Mouse (Mus musculus) CH12.LX (cell line): ENCODE data around the gene Gm13279. TPM values are rescaled to one million over a fixed set of nuclear protein-coding genes. Genes with fewer than 3 reads are reported as not detected.
A peak's percentile ranks its signal among the peaks of the same experiment; 100 is the strongest.
"Not testable (repeated sequence)": the region's sequence is repeated elsewhere in the genome, so short reads cannot be mapped to it uniquely, and the experiment has no call there.

Source experiments
- DNase-seq: peaks from one replicate; pipeline ENCODE4 v3.0.0-alpha.2; 2013; ENCODE audit errors: extremely low read depth
- H3K27ac ChIP-seq: 2 replicates; pipeline ENCODE4 v1.5.1; 2012; ENCODE audit warnings: low read depth, mild to moderate bottlenecking, control low read depth, moderate library complexity; ENCODE audit not compliant: insufficient read depth
- H3K27me3 ChIP-seq: replicated peaks from 2 replicates; pipeline ENCODE3; 2012; ENCODE audit warnings: inconsistent platforms
- H3K36me3 ChIP-seq, 2 experiments: replicated peaks in 1 of 2; 2 replicates each; pipeline versions ENCODE3 to v1.6.1; 2012; ENCODE audit warnings: inconsistent platforms in 1 of 2, low read length in 1 of 2, mild to moderate bottlenecking in 1 of 2, mixed read lengths in 1 of 2, moderate library complexity in 1 of 2; ENCODE audit not compliant: control insufficient read depth in 1 of 2, insufficient read depth in 1 of 2
- H3K4me1 ChIP-seq, 2 experiments: 2 replicates each; pipeline ENCODE4 v1.6.1; 2012; ENCODE audit warnings: inconsistent platforms in 1 of 2, moderate library complexity in 1 of 2; ENCODE audit not compliant: insufficient read depth in 2 of 2, control insufficient read depth in 1 of 2
- H3K4me2 ChIP-seq: 2 replicates; pipeline ENCODE4 v1.6.1; 2012; ENCODE audit warnings: low read depth, mild to moderate bottlenecking, control low read depth; ENCODE audit not compliant: poor library complexity, insufficient read depth, severe bottlenecking
- H3K4me3 ChIP-seq, 3 experiments: fragments of 150-350 bp in 1 of 3; sonication (generic) in 1 of 3; replicated peaks in 1 of 3; 2 replicates each; pipeline versions ENCODE3 to v1.5.1; 2011 to 2012; ENCODE audit warnings: low read depth in 2 of 3, low read length in 2 of 3, mild to moderate bottlenecking in 2 of 3, moderate library complexity in 2 of 3, control low read depth in 1 of 3, improper control_type of control experiment in 1 of 3, inconsistent platforms in 1 of 3, mixed read lengths in 1 of 3; ENCODE audit not compliant: poor library complexity in 1 of 3
- H3K79me2 ChIP-seq: replicated peaks from 2 replicates; pipeline ENCODE4 v1.6.1; 2012; ENCODE audit warnings: mild to moderate bottlenecking, moderate library complexity; ENCODE audit not compliant: control insufficient read depth, poor library complexity, insufficient read depth, severe bottlenecking; ENCODE audit errors: extremely low read depth
- H3K9ac ChIP-seq: 2 replicates; pipeline ENCODE4 v1.6.1; 2012; ENCODE audit warnings: low read depth, mild to moderate bottlenecking, control low read depth, moderate library complexity; ENCODE audit not compliant: insufficient read depth
- H3K9me3 ChIP-seq: replicated peaks from 2 replicates; pipeline ENCODE3; 2012; ENCODE audit warnings: low read length, inconsistent platforms, mixed read lengths
- BHLHE40 ChIP-seq: IDR thresholded peaks from 2 replicates; pipeline ENCODE4 v1.6.1; 2011; ENCODE audit warnings: mild to moderate bottlenecking, low read depth, low read length, improper control_type of control experiment
- CTCF ChIP-seq, 2 experiments: IDR thresholded peaks in 1 of 2; conservative IDR thresholded peaks in 1 of 2; 2 replicates each; pipeline ENCODE4 v1.5.1; 2011 to 2012; ENCODE audit warnings: low read depth in 2 of 2, low read length in 2 of 2, improper control_type of control experiment in 1 of 2, inconsistent platforms in 1 of 2, mild to moderate bottlenecking in 1 of 2, moderate library complexity in 1 of 2
- EP300 ChIP-seq: IDR thresholded peaks from 2 replicates; pipeline ENCODE4 v1.6.1; 2011; ENCODE audit warnings: low read length, improper control_type of control experiment
- ETS1 ChIP-seq: conservative IDR thresholded peaks from 2 replicates; pipeline ENCODE4 v1.6.1; 2012; ENCODE audit warnings: low read depth, mild to moderate bottlenecking, inconsistent platforms, low read length, improper control_type of control experiment, moderate library complexity
- HCFC1 ChIP-seq: IDR thresholded peaks from 2 replicates; pipeline ENCODE4 v1.6.1; 2012; ENCODE audit warnings: low read depth, mild to moderate bottlenecking, inconsistent platforms, low read length, improper control_type of control experiment
- IRF4 ChIP-seq: IDR thresholded peaks from 2 replicates; pipeline ENCODE4 v1.6.1; 2014; ENCODE audit warnings: low read depth, mild to moderate bottlenecking, inconsistent platforms, low read length, improper control_type of control experiment
- JUN ChIP-seq: IDR thresholded peaks from 2 replicates; pipeline ENCODE4 v1.6.1; 2011; ENCODE audit warnings: low read depth, mild to moderate bottlenecking, low read length, improper control_type of control experiment, moderate library complexity; ENCODE audit not compliant: insufficient read depth
- JUND ChIP-seq: conservative IDR thresholded peaks from 2 replicates; pipeline ENCODE4 v1.6.1; 2011; ENCODE audit warnings: low read depth, low read length, improper control_type of control experiment
- MAX ChIP-seq: IDR thresholded peaks from 2 replicates; pipeline ENCODE4 v1.6.1; 2011; ENCODE audit warnings: low read length, improper control_type of control experiment
- MEF2A ChIP-seq: IDR thresholded peaks from 2 replicates; pipeline ENCODE4 v1.6.1; 2014; ENCODE audit warnings: low read depth, mild to moderate bottlenecking, inconsistent platforms, low read length, improper control_type of control experiment, borderline replicate concordance
- MYC ChIP-seq: IDR thresholded peaks from 2 replicates; pipeline ENCODE4 v1.6.1; 2011; ENCODE audit warnings: low read depth, mild to moderate bottlenecking, improper control_type of control experiment, low read length
- NELFE ChIP-seq: IDR thresholded peaks from 2 replicates; pipeline ENCODE4 v1.6.1; 2011; ENCODE audit warnings: low read depth, low read length, improper control_type of control experiment
- NRF1 ChIP-seq: IDR thresholded peaks from 2 replicates; pipeline ENCODE4 v1.6.1; 2014; ENCODE audit warnings: low read depth, mild to moderate bottlenecking, inconsistent platforms, low read length, improper control_type of control experiment, moderate library complexity
- PAX5 ChIP-seq: IDR thresholded peaks from 2 replicates; pipeline ENCODE4 v1.6.1; 2012; ENCODE audit warnings: low read length, inconsistent platforms, mixed read lengths
- POLR2A ChIP-seq: IDR thresholded peaks from 2 replicates; pipeline ENCODE4 v1.6.1; 2011; ENCODE audit warnings: low read depth, mild to moderate bottlenecking, improper control_type of control experiment, low read length
- RAD21 ChIP-seq: IDR thresholded peaks from 2 replicates; pipeline ENCODE4 v1.6.1; 2011; ENCODE audit warnings: low read depth, mild to moderate bottlenecking, low read length, improper control_type of control experiment, moderate library complexity
- SMC3 ChIP-seq: IDR thresholded peaks from 2 replicates; pipeline ENCODE4 v1.6.1; 2011; ENCODE audit warnings: low read depth, low read length, improper control_type of control experiment
- TCF12 ChIP-seq: IDR thresholded peaks from 2 replicates; pipeline ENCODE4 v1.6.1; 2014; ENCODE audit warnings: low read depth, mild to moderate bottlenecking, inconsistent platforms, low read length, improper control_type of control experiment
- UBTF ChIP-seq: IDR thresholded peaks from 2 replicates; pipeline ENCODE4 v1.6.1; 2012; ENCODE audit warnings: low read depth, mild to moderate bottlenecking, inconsistent platforms, low read length, improper control_type of control experiment, moderate library complexity
- USF1 ChIP-seq: IDR thresholded peaks from 2 replicates; pipeline ENCODE4 v1.6.1; 2014; ENCODE audit warnings: low read depth, mild to moderate bottlenecking, inconsistent platforms, low read length, improper control_type of control experiment
- USF2 ChIP-seq: conservative IDR thresholded peaks from 2 replicates; pipeline ENCODE4 v1.6.1; 2011; ENCODE audit warnings: low read depth, low read length, improper control_type of control experiment
- ZKSCAN1 ChIP-seq: IDR thresholded peaks from 2 replicates; pipeline ENCODE4 v1.6.1; 2012; ENCODE audit warnings: low read depth, inconsistent platforms, low read length, improper control_type of control experiment, borderline replicate concordance
- ZMIZ1 ChIP-seq: IDR thresholded peaks from 2 replicates; pipeline ENCODE4 v1.6.1; 2012; ENCODE audit warnings: low read depth, mild to moderate bottlenecking, inconsistent platforms, low read length, improper control_type of control experiment
- ZNF384 ChIP-seq: IDR thresholded peaks from 2 replicates; pipeline ENCODE4 v1.6.1; 2012; ENCODE audit warnings: low read depth, low read length, improper control_type of control experiment, inconsistent platforms
- dilution Hi-C: fragments of 300-500 bp; cut with MboI; formaldehyde crosslinking; loops from 2 replicates; pipeline ENCODE4 v1.14.3; 2020; ENCODE audit warnings: low sequenced_read_pairs; ENCODE audit not compliant: extremely low pct_unique_long_range_greater_than_20kb, extremely low pct_ligation_motif_present
- in situ Hi-C: fragments of 300-500 bp; cut with MboI; formaldehyde crosslinking; loops from 3 replicates; pipeline ENCODE4 v1.14.3; 2019; ENCODE audit warnings: low sequenced_read_pairs, low pct_ligation_motif_present, low pct_unique_long_range_greater_than_20kb, mixed read lengths
- polyA plus RNA-seq: library from polyadenylated mRNA; unstranded; fragments of >175 nt; gene quantifications from 2 replicates; pipeline ENCODE4 v1.2.1, GENCODE M21; 2012; ENCODE audit warnings: low read depth; ENCODE audit not compliant: insufficient read length
- total RNA-seq, 2 experiments: library from RNA; depleted of rRNA; stranded (reverse); fragments of 300-350 nt in 1 of 2; fragments of >200 nt in 1 of 2; gene quantifications; 2 replicates each; pipeline ENCODE4 v1.2.3; 2012 to 2014

Gm13279 gene
- total and polyA plus RNA-seq, 3 experiments = not detected

- TF ChIP-seq HCFC1 (no peak), MYC (no peak), IRF4 (no peak), MAX (no peak), TCF12 (no peak), NRF1 (no peak), ZMIZ1 (no peak), PAX5 (no peak), USF1 (no peak), POLR2A (no peak), JUN (no peak), MEF2A (no peak), UBTF (no peak), ZNF384 (peak; percentile 80), USF2 (no peak), ETS1 (no peak), JUND (no peak), SMC3 (peak; percentile 22; the same call in 1 of the 2 replicates), EP300 (no peak), ZKSCAN1 (no peak), NELFE (no peak), RAD21 (peak; percentile 36), BHLHE40 (no peak), CTCF (conservative IDR thresholded peaks at IDR 0.05 in 1 of 2, IDR thresholded peaks at IDR 0.05 in 1 of 2; ENCODE audit: low read depth in 2 of 2, low read length in 2 of 2) (peak in 1 of 2 experiments; percentile 70; a peak in 3 of 4 replicates)
- H3K4me2 ChIP-seq = no peak overlapping the region
- no peak overlapping the region for H3K4me3 ChIP-seq
- no peaks in the 10 kb centered on the region; a peak in 1 of 4 replicates for H3K4me1 ChIP-seq
- dilution Hi-C loops (no loop called here), in situ Hi-C loops (no loop called here)
- no peak overlapping the region for H3K9ac ChIP-seq
- peaks cover 9% of the 10 kb centered on the region for H3K9me3 ChIP-seq
- no peaks in the 10 kb centered on the region for H3K79me2 ChIP-seq
- DNase-seq = peak; percentile 11
- H3K27me3 ChIP-seq = peaks cover 22% of the 10 kb centered on the region
- H3K36me3 ChIP-seq = no peaks in the 10 kb centered on the region
- no peak overlapping the region for H3K27ac ChIP-seq
Measured at GRCm38 (mm10) chr4:88830523-88830922, 33.3 kb downstream of the Gm13279 start.

- DNase-seq, H3K27ac ChIP-seq, H3K36me3 ChIP-seq, H3K4me3 ChIP-seq, H3K79me2 ChIP-seq, H3K4me1 ChIP-seq, in situ Hi-C loops, H3K4me2 ChIP-seq, dilution Hi-C loops, H3K9me3 ChIP-seq, H3K9ac ChIP-seq: not testable (repeated sequence)
- peaks cover 32% of the 10 kb centered on the region for H3K27me3 ChIP-seq
Measured at GRCm38 (mm10) chr4:88835225-88835624, 38.0 kb downstream of the Gm13279 start, which contains the start of gene Ifna5. Gene Ifna5 (plus strand): TSS chr4:88835525.
